Mouse (Mus musculus) heart, adult 8-10 months (tissue): ENCODE results near the gene Cln6. TPM values are rescaled to one million over a fixed set of nuclear protein-coding genes. Genes with fewer than 3 reads are reported as not detected.
"Not testable (repeated sequence)": the region's sequence is repeated elsewhere in the genome, so short reads cannot be mapped to it uniquely, and the experiment has no call there.

Experiments used
- DNase-seq: peaks from one replicate; pipeline ENCODE4 v3.0.0; 2022; ENCODE audit warnings: low spot score
- total RNA-seq, 4 experiments: library from RNA; stranded (reverse); gene quantifications; 2 replicates each; pipeline ENCODE4 v1.2.4; 2022

The Cln6 gene
- 10 to 100 TPM; 23.9 to 28.4 (median 26.4) TPM for total RNA-seq

- peak; percentile 74 for DNase-seq
These were observed at the start of gene Cln6 for GRCm38 (mm10) chr9:62838506-62839171. Gene Cln6 (plus strand): TSS chr9:62838785.

GRCm38 (mm10) chr9:62789856-62790255 lies 48.7 kb upstream of the Cln6 start:
- no peak for DNase-seq

GRCm38 (mm10) chr9:62799218-62799617 lies 39.4 kb upstream of the Cln6 start:
- DNase-seq = not testable (repeated sequence)

- no peak for DNase-seq
These were observed 28.5 kb upstream of the Cln6 start for GRCm38 (mm10) chr9:62810095-62810494.

- no peak for DNase-seq
These were observed 27.8 kb upstream of the Cln6 start for GRCm38 (mm10) chr9:62810543-62811515.

GRCm38 (mm10) chr9:62811516-62812121 lies 27.0 kb upstream of the Cln6 start, which contains the start of gene Fem1b:
Gene Fem1b (minus strand): TSS chr9:62811934.
- peak; percentile 91 for DNase-seq

- peak; percentile 13 for DNase-seq
These were observed 26.2 kb upstream of the Cln6 start for GRCm38 (mm10) chr9:62812216-62813049.

GRCm38 (mm10) chr9:62814751-62815150 lies 23.8 kb upstream of the Cln6 start:
- no peak for DNase-seq

GRCm38 (mm10) chr9:62816323-62817098 lies 22.1 kb upstream of the Cln6 start:
- DNase-seq = no peak

GRCm38 (mm10) chr9:62817099-62817571 lies 21.4 kb upstream of the Cln6 start:
- peak; percentile 76 for DNase-seq

- no peak for DNase-seq
These were observed 20.6 kb upstream of the Cln6 start for GRCm38 (mm10) chr9:62817828-62818614.

- DNase-seq = no peak
These were observed 19.1 kb upstream of the Cln6 start for GRCm38 (mm10) chr9:62819494-62819893.

GRCm38 (mm10) chr9:62819910-62820309 lies 18.7 kb upstream of the Cln6 start:
- not testable (repeated sequence) for DNase-seq

- DNase-seq = no peak
These were observed 17.8 kb upstream of the Cln6 start for GRCm38 (mm10) chr9:62820829-62821228.

- DNase-seq = no peak
These were observed 16.8 kb upstream of the Cln6 start for GRCm38 (mm10) chr9:62821811-62822210.

GRCm38 (mm10) chr9:62825791-62826393 lies 12.7 kb upstream of the Cln6 start:
- no peak for DNase-seq

- DNase-seq = no peak
These were observed 12.1 kb upstream of the Cln6 start for GRCm38 (mm10) chr9:62826456-62826855.

- peak; percentile 32 for DNase-seq
These were observed 10.5 kb upstream of the Cln6 start for GRCm38 (mm10) chr9:62827939-62828652.
